Mouse (Mus musculus) intestine, postnatal 0 days (tissue): ENCODE data around the gene Enthd1. TPM values are rescaled to one million over a fixed set of nuclear protein-coding genes. Genes with fewer than 3 reads are reported as not detected.

Experiments used
- ATAC-seq: fragments of 200-750 bp; cut with Nextera tagmentation; 2 replicates; pipeline ENCODE4 v1.8.0; 2017; ENCODE audit warnings: mild to moderate bottlenecking, moderate TSS enrichment, moderate library complexity
- H3K27ac ChIP-seq: fragments of 300-500 bp; sonication (generic); 2 replicates; pipeline ENCODE4 v1.5.1; 2014; ENCODE audit warnings: mild to moderate bottlenecking, low read depth, low read length, moderate library complexity
- H3K27me3 ChIP-seq: fragments of 300-500 bp; sonication (generic); replicated peaks from 2 replicates; pipeline ENCODE4 v1.6.1; 2014; ENCODE audit warnings: low read length, mixed read lengths; ENCODE audit not compliant: control insufficient read depth, insufficient read depth
- H3K36me3 ChIP-seq: fragments of 300-500 bp; sonication (generic); 2 replicates; pipeline ENCODE4 v1.6.1; 2014; ENCODE audit warnings: mild to moderate bottlenecking, moderate library complexity; ENCODE audit not compliant: control insufficient read depth, insufficient read depth
- H3K4me1 ChIP-seq: fragments of 300-500 bp; sonication (generic); replicated peaks from 2 replicates; pipeline ENCODE4 v1.6.1; 2014; ENCODE audit warnings: antibody characterized with exemption, low read length, mixed read lengths; ENCODE audit not compliant: control insufficient read depth, insufficient read depth
- H3K4me2 ChIP-seq: fragments of 300-500 bp; sonication (generic); replicated peaks from 2 replicates; pipeline ENCODE4 v1.6.1; 2014; ENCODE audit warnings: low read depth, mild to moderate bottlenecking, moderate library complexity
- H3K4me3 ChIP-seq: fragments of 300-500 bp; sonication (generic); 2 replicates; pipeline ENCODE4 v1.5.1; 2014; ENCODE audit warnings: low read depth, low read length
- H3K9ac ChIP-seq: fragments of 300-500 bp; sonication (generic); 2 replicates; pipeline ENCODE4 v1.6.1; 2014; ENCODE audit warnings: mild to moderate bottlenecking, low read depth, low read length
- H3K9me3 ChIP-seq: fragments of 300-500 bp; sonication (generic); 2 replicates; pipeline ENCODE4 v1.6.1; 2016; ENCODE audit warnings: mixed run types; ENCODE audit not compliant: control insufficient read depth
- CTCF ChIP-seq: sonication (generic); IDR thresholded peaks from 2 replicates; pipeline ENCODE4 v1.5.1; 2016; ENCODE audit warnings: low read depth, mild to moderate bottlenecking, control low read depth, antibody characterized with exemption, moderate library complexity
- WGBS: fragments of 180-500 bp; shearing (Covaris S2); extraction: QIAGEN DNeasy Blood & Tissue Kit; methylation state at CpG from one replicate; pipeline ENCODE4 v1.1.7; 2014; 5-methylcytosine and 5-hydroxymethylcytosine counted together
- polyA plus RNA-seq: library from polyadenylated mRNA; unstranded; fragments of >200 nt; fragmentation: Nextera tagmentation; extraction: Ambion mirVana; gene quantifications from 2 replicates; pipeline ENCODE4 v1.2.1, GENCODE M21; 2015

Gene Enthd1
- polyA plus RNA-seq, 1 experiment from 2014 or later: not detected

GRCm38 (mm10) chr15:80560646-80561580 lies 4.0 kb downstream of the Enthd1 start:
- WGBS: 50% methylated on average over 15 of the region's 15 CpGs
- no peak for TF ChIP-seq CTCF
- no peak overlapping the region for H3K4me3 ChIP-seq
- no peaks in the 10 kb centered on the region for H3K36me3 ChIP-seq
- no peaks in the 10 kb centered on the region for H3K9me3 ChIP-seq
- H3K4me2 ChIP-seq: no peak overlapping the region
- ATAC-seq: no peak
- H3K27me3 ChIP-seq: no peaks in the 10 kb centered on the region
- no peak overlapping the region for H3K9ac ChIP-seq
- no peak overlapping the region for H3K27ac ChIP-seq
- H3K4me1 ChIP-seq: no peaks in the 10 kb centered on the region

- Histone ChIP-seq H3K36me3 (no peaks in the 10 kb centered on the region), H3K27ac (no peak overlapping the region), H3K4me1 (no peaks in the 10 kb centered on the region), H3K9me3 (no peaks in the 10 kb centered on the region), H3K27me3 (no peaks in the 10 kb centered on the region), H3K4me3 (no peak overlapping the region), H3K9ac (no peak overlapping the region), H3K4me2 (no peak overlapping the region)
- 58% methylated on average over 14 of the region's 14 CpGs for WGBS
- no peak for TF ChIP-seq CTCF
- no peak for ATAC-seq
Measured at GRCm38 (mm10) chr15:80559978-80560377, 5.0 kb downstream of the Enthd1 start.

GRCm38 (mm10) chr15:80559534-80559933 lies 5.4 kb downstream of the Enthd1 start:
- no peaks in the 10 kb centered on the region for H3K27me3 ChIP-seq
- H3K9me3 ChIP-seq: no peaks in the 10 kb centered on the region
- WGBS: 48% methylated on average over 12 of the region's 12 CpGs
- H3K4me1 ChIP-seq: no peaks in the 10 kb centered on the region
- H3K9ac ChIP-seq: no peak overlapping the region
- H3K27ac ChIP-seq: no peak overlapping the region
- no peak for TF ChIP-seq CTCF
- no peak overlapping the region for H3K4me2 ChIP-seq
- no peak for ATAC-seq
- H3K36me3 ChIP-seq: no peaks in the 10 kb centered on the region
- no peak overlapping the region for H3K4me3 ChIP-seq

GRCm38 (mm10) chr15:80557745-80558144 lies 7.2 kb downstream of the Enthd1 start:
- WGBS: 75% methylated on average over 4 of the region's 4 CpGs
- H3K4me3 ChIP-seq: no peak overlapping the region

GRCm38 (mm10) chr15:80556021-80556420 lies 8.9 kb downstream of the Enthd1 start:
- H3K27ac ChIP-seq: no peak overlapping the region
- ATAC-seq: no peak
- no peaks in the 10 kb centered on the region for H3K36me3 ChIP-seq
- no peak overlapping the region for H3K4me2 ChIP-seq
- WGBS: 35% methylated on average over 2 of the region's 2 CpGs
- no peak overlapping the region for H3K4me3 ChIP-seq
- TF ChIP-seq CTCF: no peak
- H3K27me3 ChIP-seq: no peaks in the 10 kb centered on the region
- no peaks in the 10 kb centered on the region for H3K9me3 ChIP-seq
- no peaks in the 10 kb centered on the region for H3K4me1 ChIP-seq
- no peak overlapping the region for H3K9ac ChIP-seq

More at GRCm38 (mm10) chr15:80557745-80558144, 7.2 kb downstream of the Enthd1 start:
- Histone ChIP-seq H3K27ac (no peak overlapping the region), H3K4me2 (no peak overlapping the region), H3K9ac (no peak overlapping the region), H3K9me3 (no peaks in the 10 kb centered on the region), H3K27me3 (no peaks in the 10 kb centered on the region), H3K4me1 (no peaks in the 10 kb centered on the region), H3K36me3 (no peaks in the 10 kb centered on the region)
- ATAC-seq: no peak
- TF ChIP-seq CTCF: peak; percentile 64

- Histone ChIP-seq H3K9me3 (no peaks in the 10 kb centered on the region), H3K4me3 (no peak overlapping the region), H3K27ac (no peak overlapping the region), H3K36me3 (no peaks in the 10 kb centered on the region), H3K4me2 (no peak overlapping the region), H3K4me1 (no peaks in the 10 kb centered on the region), H3K27me3 (no peaks in the 10 kb centered on the region), H3K9ac (no peak overlapping the region)
- TF ChIP-seq CTCF: no peak
- WGBS: 92% methylated on average over 6 of the region's 6 CpGs
- no peak for ATAC-seq
Measured at GRCm38 (mm10) chr15:80554860-80555822, 9.8 kb downstream of the Enthd1 start.
